Mouse (Mus musculus) thymus, postnatal 14 days (tissue): ENCODE measurements around the gene Taok2.

Source experiments
- DNase-seq: peaks from one replicate; pipeline ENCODE4 v3.0.0; 2021

The Taok2 gene

GRCm38 (mm10) chr7:126869780-126870519 is 14.6 kb downstream of the Taok2 start:
- DNase-seq, result no peak

- DNase-seq, result no peak
Measured at GRCm38 (mm10) chr7:126868003-126868402, 16.5 kb downstream of the Taok2 start.

- no peak for DNase-seq
Measured at GRCm38 (mm10) chr7:126867534-126867933, 17.0 kb downstream of the Taok2 start.

- DNase-seq, result no peak
Measured at GRCm38 (mm10) chr7:126863791-126864190, 20.7 kb downstream of the Taok2 start.

- DNase-seq, result peak; percentile 93
Measured at GRCm38 (mm10) chr7:126862147-126862784, 22.2 kb downstream of the Taok2 start, which contains the start of gene Ino80e. Ino80e (minus strand) TSS chr7:126862377.

- peak; percentile 95 for DNase-seq
Measured at GRCm38 (mm10) chr7:126861429-126862130, 22.9 kb downstream of the Taok2 start, which contains the start of gene Hirip3. Hirip3 (plus strand) TSS chr7:126861972.

- no peak for DNase-seq
Measured at GRCm38 (mm10) chr7:126860987-126861386, 23.5 kb downstream of the Taok2 start.

- DNase-seq, result peak; percentile 80
Measured at GRCm38 (mm10) chr7:126856741-126857420, 27.6 kb downstream of the Taok2 start.

GRCm38 (mm10) chr7:126855641-126856040 is 28.9 kb downstream of the Taok2 start:
- DNase-seq, result no peak

GRCm38 (mm10) chr7:126853454-126853853 is 31.0 kb downstream of the Taok2 start:
- DNase-seq, result no peak

- no peak for DNase-seq
Measured at GRCm38 (mm10) chr7:126851192-126851591, 33.3 kb downstream of the Taok2 start.

GRCm38 (mm10) chr7:126850161-126850560 is 34.3 kb downstream of the Taok2 start:
- DNase-seq, result no peak

- DNase-seq, result no peak
Measured at GRCm38 (mm10) chr7:126848794-126849193, 35.7 kb downstream of the Taok2 start.

- no peak for DNase-seq
Measured at GRCm38 (mm10) chr7:126847421-126848398, 36.8 kb downstream of the Taok2 start.

- DNase-seq, result no peak
Measured at GRCm38 (mm10) chr7:126847116-126847420, 37.4 kb downstream of the Taok2 start, which contains the start of gene Doc2a. Doc2a (plus strand) TSS chr7:126847416.

GRCm38 (mm10) chr7:126845516-126845915 is 39.0 kb downstream of the Taok2 start:
- DNase-seq, result no peak

- no peak for DNase-seq
Measured at GRCm38 (mm10) chr7:126843276-126843675, 41.2 kb downstream of the Taok2 start.

- DNase-seq, result no peak
Measured at GRCm38 (mm10) chr7:126833294-126833693, 51.2 kb downstream of the Taok2 start.

- peak; percentile 87 for DNase-seq
Measured at GRCm38 (mm10) chr7:126832036-126832598, 52.4 kb downstream of the Taok2 start.

GRCm38 (mm10) chr7:126831539-126831938 is 53.0 kb downstream of the Taok2 start, which contains the start of gene 4930451I11Rik:
4930451I11Rik (minus strand) TSS chr7:126831639.
- DNase-seq, result no peak

GRCm38 (mm10) chr7:126825952-126826351 is 58.6 kb downstream of the Taok2 start:
- DNase-seq, result no peak
